Mouse (Mus musculus) E14TG2a.4 (cell line): Measurements from ENCODE around the gene Cela3b.

Experiments
- CTCF ChIP-seq: conservative IDR thresholded peaks from 2 replicates; pipeline ENCODE4 v1.5.1; 2014; ENCODE audit warnings: low read length
- NANOG ChIP-seq: IDR thresholded peaks from 2 replicates; pipeline ENCODE4 v1.6.1; 2014; ENCODE audit warnings: borderline replicate concordance, low read length, mixed read lengths
- POU5F1 ChIP-seq: IDR thresholded peaks from 2 replicates; pipeline ENCODE4 v1.6.1; 2014; ENCODE audit warnings: low read length, borderline replicate concordance

DNA sequence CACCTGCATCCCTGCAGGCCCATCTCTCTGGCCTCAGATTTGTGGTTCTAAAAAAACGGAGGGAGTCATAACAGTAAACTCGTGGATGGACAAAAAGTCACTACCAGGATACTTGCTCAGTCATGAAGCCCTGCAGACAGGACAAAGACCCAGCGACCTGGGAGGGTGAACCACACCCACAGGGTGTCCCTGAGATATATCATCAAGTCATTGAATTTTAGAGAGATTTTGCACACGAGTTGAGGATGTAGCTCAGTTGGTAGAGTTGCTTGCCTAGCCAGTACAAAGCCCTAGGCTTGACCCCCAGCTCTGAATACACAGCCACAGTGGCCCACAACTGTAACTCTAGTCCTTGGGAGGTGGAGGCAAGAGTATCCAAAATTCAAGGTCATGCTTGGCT is 30.9 kb upstream of the Cela3b start:
- TF ChIP-seq CTCF: no peak
- no peak for TF ChIP-seq POU5F1
- TF ChIP-seq NANOG: no peak; the same call in 1 of the 2 replicates
